Mouse (Mus musculus): ENCODE data around the gene Med31. TPM values are rescaled to one million over a fixed set of nuclear protein-coding genes. Genes with fewer than 3 reads are reported as not detected.

The Med31 gene
- polyA plus RNA-seq, 1 experiment, result 11.4 TPM

- TF ChIP-seq CTCF (IDR thresholded peaks at IDR 0.05; ENCODE audit: control insufficient read depth, insufficient read depth, low read length) (no peak), POLR2A (IDR thresholded peaks at IDR 0.05; ENCODE audit: borderline replicate concordance, control insufficient read depth, low read depth, low read length) (no peak)
- 14% methylated on average over 17 of the region's 17 CpGs for WGBS
Measured at GRCm38 (mm10) chr11:72207834-72208377, 7.5 kb downstream of the Med31 start.

GRCm38 (mm10) chr11:72207204-72207833 is 8.1 kb downstream of the Med31 start, which contains the start of the genes 4933427D14Rik and Txndc17:
TSS of gene 4933427D14Rik (minus strand) at chr11:72207459.
TSS of gene Txndc17 (plus strand) at chr11:72207547.
- Histone ChIP-seq H3K4me1 (ENCODE audit: control insufficient read depth, insufficient read depth, low read length) (peaks cover 9% of the 10 kb centered on the region), H3K27ac (ENCODE audit: control insufficient read depth, insufficient read depth, low read depth, low read length, poor library complexity) (peak within 1 kb of the TSS; percentile 43), H3K4me3 (replicated peaks; ENCODE audit: control insufficient read depth, low read depth, low read length) (peak within 1 kb of the TSS; percentile 99)
- WGBS, result under 1% methylated on average over 42 of the region's 42 CpGs
- TF ChIP-seq CTCF (IDR thresholded peaks at IDR 0.05; ENCODE audit: control insufficient read depth, insufficient read depth, low read length) (no peak), POLR2A (IDR thresholded peaks at IDR 0.05; ENCODE audit: borderline replicate concordance, control insufficient read depth, low read depth, low read length) (peak; percentile 53; the same call in 1 of the 2 replicates)

More at GRCm38 (mm10) chr11:72207834-72208377, 7.5 kb downstream of the Med31 start:
- Histone ChIP-seq H3K4me1 (ENCODE audit: control insufficient read depth, insufficient read depth, low read length) (peaks cover 9% of the 10 kb centered on the region), H3K27ac (ENCODE audit: control insufficient read depth, insufficient read depth, low read depth, low read length, poor library complexity) (peak overlapping the region; percentile 43), H3K4me3 (replicated peaks; ENCODE audit: control insufficient read depth, low read depth, low read length) (peak overlapping the region; percentile 99)

- peak within 1 kb of the TSS; percentile 43 for H3K27ac ChIP-seq (ENCODE audit: control insufficient read depth, insufficient read depth, low read depth, low read length, poor library complexity)
- TF ChIP-seq POLR2A (IDR thresholded peaks at IDR 0.05; ENCODE audit: borderline replicate concordance, control insufficient read depth, low read depth, low read length) (no peak; the same call in 1 of the 2 replicates), CTCF (IDR thresholded peaks at IDR 0.05; ENCODE audit: control insufficient read depth, insufficient read depth, low read length) (no peak)
- peak within 1 kb of the TSS; percentile 99 for H3K4me3 ChIP-seq (replicated peaks; ENCODE audit: control insufficient read depth, low read depth, low read length)
- 2% methylated on average over 43 of the region's 43 CpGs for WGBS
- H3K4me1 ChIP-seq (ENCODE audit: control insufficient read depth, insufficient read depth, low read length), result peaks cover 7% of the 10 kb centered on the region
Measured at GRCm38 (mm10) chr11:72206341-72207203, 8.8 kb downstream of the Med31 start, which contains the start of gene Gm43951. TSS of gene Gm43951 (minus strand) at chr11:72206840.

- TF ChIP-seq CTCF (IDR thresholded peaks at IDR 0.05; ENCODE audit: control insufficient read depth, insufficient read depth, low read length), result no peak
- no peak for TF ChIP-seq POLR2A (IDR thresholded peaks at IDR 0.05; ENCODE audit: borderline replicate concordance, control insufficient read depth, low read depth, low read length)
- Histone ChIP-seq H3K4me3 (replicated peaks; ENCODE audit: control insufficient read depth, low read depth, low read length) (no peak overlapping the region), H3K4me1 (ENCODE audit: control insufficient read depth, insufficient read depth, low read length) (peaks cover 6% of the 10 kb centered on the region), H3K27ac (ENCODE audit: control insufficient read depth, insufficient read depth, low read depth, low read length, poor library complexity) (no peak overlapping the region)
- 63% methylated on average over 6 of the region's 6 CpGs for WGBS
Measured at GRCm38 (mm10) chr11:72205256-72205655, 10.1 kb downstream of the Med31 start.

- no peak for TF ChIP-seq CTCF (IDR thresholded peaks at IDR 0.05; ENCODE audit: control insufficient read depth, insufficient read depth, low read length)
- TF ChIP-seq POLR2A (IDR thresholded peaks at IDR 0.05; ENCODE audit: borderline replicate concordance, control insufficient read depth, low read depth, low read length), result no peak
- Histone ChIP-seq H3K4me3 (replicated peaks; ENCODE audit: control insufficient read depth, low read depth, low read length) (no peak overlapping the region), H3K27ac (ENCODE audit: control insufficient read depth, insufficient read depth, low read depth, low read length, poor library complexity) (no peak overlapping the region), H3K4me1 (ENCODE audit: control insufficient read depth, insufficient read depth, low read length) (peaks cover 6% of the 10 kb centered on the region)
- WGBS, result 89% methylated on average over 1 of the region's 1 CpGs
Measured at GRCm38 (mm10) chr11:72203440-72203839, 12.0 kb downstream of the Med31 start.

GRCm38 (mm10) chr11:72196506-72196905 is 18.9 kb downstream of the Med31 start:
- Histone ChIP-seq H3K4me1 (ENCODE audit: control insufficient read depth, insufficient read depth, low read length) (no peaks in the 10 kb centered on the region), H3K27ac (ENCODE audit: control insufficient read depth, insufficient read depth, low read depth, low read length, poor library complexity) (no peak overlapping the region), H3K4me3 (replicated peaks; ENCODE audit: control insufficient read depth, low read depth, low read length) (no peak overlapping the region)
- no peak for TF ChIP-seq POLR2A (IDR thresholded peaks at IDR 0.05; ENCODE audit: borderline replicate concordance, control insufficient read depth, low read depth, low read length)
- no peak for TF ChIP-seq CTCF (IDR thresholded peaks at IDR 0.05; ENCODE audit: control insufficient read depth, insufficient read depth, low read length)
- 83% methylated on average over 8 of the region's 8 CpGs for WGBS

- Histone ChIP-seq H3K4me3 (replicated peaks; ENCODE audit: control insufficient read depth, low read depth, low read length) (no peak overlapping the region), H3K27ac (ENCODE audit: control insufficient read depth, insufficient read depth, low read depth, low read length, poor library complexity) (no peak overlapping the region), H3K4me1 (ENCODE audit: control insufficient read depth, insufficient read depth, low read length) (no peaks in the 10 kb centered on the region)
- 87% methylated on average over 2 of the region's 2 CpGs for WGBS
- TF ChIP-seq POLR2A (IDR thresholded peaks at IDR 0.05; ENCODE audit: borderline replicate concordance, control insufficient read depth, low read depth, low read length) (no peak), CTCF (IDR thresholded peaks at IDR 0.05; ENCODE audit: control insufficient read depth, insufficient read depth, low read length) (no peak)
Measured at GRCm38 (mm10) chr11:72194259-72194658, 21.1 kb downstream of the Med31 start.

- Histone ChIP-seq H3K4me1 (ENCODE audit: control insufficient read depth, insufficient read depth, low read length) (no peaks in the 10 kb centered on the region), H3K27ac (ENCODE audit: control insufficient read depth, insufficient read depth, low read depth, low read length, poor library complexity) (no peak overlapping the region), H3K4me3 (replicated peaks; ENCODE audit: control insufficient read depth, low read depth, low read length) (no peak overlapping the region)
- TF ChIP-seq CTCF (IDR thresholded peaks at IDR 0.05; ENCODE audit: control insufficient read depth, insufficient read depth, low read length) (no peak), POLR2A (IDR thresholded peaks at IDR 0.05; ENCODE audit: borderline replicate concordance, control insufficient read depth, low read depth, low read length) (no peak)
- WGBS, result 93% methylated on average over 1 of the region's 1 CpGs
Measured at GRCm38 (mm10) chr11:72190857-72191256, 24.5 kb downstream of the Med31 start.
